Mouse (Mus musculus): Measurements from ENCODE around the gene Urad. TPM values are rescaled to one million over a fixed set of nuclear protein-coding genes. Genes with fewer than 3 reads are reported as not detected.

Gene Urad
- polyA plus RNA-seq, 1 experiment from 2014 or later: not detected

DNA sequence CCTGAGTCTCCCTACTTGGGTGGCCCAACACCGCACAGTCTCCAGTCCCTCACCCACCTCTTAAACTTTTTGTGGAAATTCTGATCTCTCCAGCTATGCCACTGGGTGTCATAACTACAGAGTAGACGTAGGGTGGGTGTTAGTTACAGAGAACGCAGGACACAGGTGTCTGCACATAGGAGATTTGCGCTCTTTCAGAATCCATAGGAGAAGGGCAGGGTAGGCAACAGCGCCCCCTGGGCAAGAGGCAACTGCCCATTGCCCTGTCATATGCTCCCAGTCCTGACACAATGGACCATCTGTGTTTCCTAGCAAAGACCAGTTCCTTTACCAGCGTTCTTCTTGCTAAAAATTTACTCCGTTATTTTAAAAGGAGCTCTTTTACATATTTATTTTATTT lies 4.2 kb downstream of the Urad start:
- H3K9ac ChIP-seq: no peak overlapping the region

DNA sequence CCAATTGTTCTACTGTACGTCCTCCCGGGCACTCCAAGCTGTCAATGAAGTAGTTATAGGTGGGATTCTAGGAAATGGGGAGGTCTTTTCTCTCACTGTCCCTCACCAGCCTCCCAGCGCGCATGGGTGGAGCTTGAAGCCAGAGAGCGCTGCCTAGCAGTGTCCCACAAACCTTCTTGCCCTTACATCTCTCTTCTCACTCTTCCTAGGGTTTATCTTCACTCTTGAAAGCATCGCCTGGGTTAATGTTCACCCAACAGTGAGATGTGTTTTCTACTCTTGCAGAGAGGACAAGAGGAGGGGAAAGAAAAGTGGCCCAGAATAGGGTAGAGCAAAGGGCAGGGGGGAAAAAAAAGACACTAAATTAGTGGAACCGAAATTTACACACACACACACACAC lies 4.9 kb downstream of the Urad start:
- Histone ChIP-seq H3K27me3 (replicated peaks) (peaks cover 89% of the 10 kb centered on the region), H3K36me3 (replicated peaks) (no peaks in the 10 kb centered on the region), H3K4me2 (no peak overlapping the region), H3K9ac (no peak overlapping the region), H3K4me3 (no peak overlapping the region), H3K27ac (no peak overlapping the region), H3K4me1 (peaks cover 8% of the 10 kb centered on the region; the same call in 1 of the 2 replicates), H3K9me3 (no peaks in the 10 kb centered on the region)
- no peak for ATAC-seq (replicated peaks)
- 6% methylated on average over 7 of the region's 7 CpGs for WGBS

More for the DNA sequence above, 4.2 kb downstream of the Urad start:
- ATAC-seq (replicated peaks): no peak
- H3K4me3 ChIP-seq: no peak overlapping the region
- no peaks in the 10 kb centered on the region for H3K36me3 ChIP-seq (replicated peaks)
- H3K4me2 ChIP-seq: no peak overlapping the region
- H3K9me3 ChIP-seq: no peaks in the 10 kb centered on the region
- no peak overlapping the region for H3K27ac ChIP-seq
- peaks cover 8% of the 10 kb centered on the region; the same call in 1 of the 2 replicates for H3K4me1 ChIP-seq
- WGBS: 23% methylated on average over 7 of the region's 7 CpGs
- H3K27me3 ChIP-seq (replicated peaks): peaks cover 89% of the 10 kb centered on the region

DNA sequence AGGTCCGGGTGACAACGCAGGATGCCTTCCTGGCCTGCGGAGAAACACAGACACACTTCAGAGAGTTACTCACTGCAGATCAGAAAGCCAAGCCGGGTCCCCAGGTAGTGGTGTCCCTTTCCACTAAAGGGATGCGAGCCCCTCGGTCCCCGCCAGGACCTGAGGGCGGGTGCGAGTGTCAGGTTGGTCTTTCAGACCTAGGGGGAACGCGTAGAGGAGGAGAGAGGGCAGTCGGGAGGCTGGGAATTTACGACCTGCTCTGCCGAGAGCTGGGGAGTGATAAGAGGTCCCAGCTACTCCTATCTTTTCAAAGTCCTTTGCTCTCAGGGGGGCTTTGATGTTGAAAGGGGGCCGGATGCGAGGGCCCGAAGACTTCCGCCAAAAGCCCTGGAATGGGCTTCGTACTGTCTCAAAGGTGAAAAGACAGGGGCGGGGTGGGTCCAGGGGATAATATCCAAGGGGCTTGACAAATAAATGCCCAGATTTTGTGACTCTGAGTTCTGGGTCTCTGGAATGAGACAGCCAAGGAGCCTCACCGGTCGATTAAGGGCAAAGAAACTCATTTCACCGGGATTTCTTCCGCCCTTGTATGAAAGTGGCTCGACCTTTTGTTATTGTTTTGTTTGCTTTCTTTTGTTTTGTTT lies 6.7 kb downstream of the Urad start:
- WGBS: 1% methylated on average over 25 of the region's 25 CpGs
- 0 out of 2 replicates have a peak overlapping the region, but pooled peaks have one; percentile 3 for H3K4me2 ChIP-seq

DNA sequence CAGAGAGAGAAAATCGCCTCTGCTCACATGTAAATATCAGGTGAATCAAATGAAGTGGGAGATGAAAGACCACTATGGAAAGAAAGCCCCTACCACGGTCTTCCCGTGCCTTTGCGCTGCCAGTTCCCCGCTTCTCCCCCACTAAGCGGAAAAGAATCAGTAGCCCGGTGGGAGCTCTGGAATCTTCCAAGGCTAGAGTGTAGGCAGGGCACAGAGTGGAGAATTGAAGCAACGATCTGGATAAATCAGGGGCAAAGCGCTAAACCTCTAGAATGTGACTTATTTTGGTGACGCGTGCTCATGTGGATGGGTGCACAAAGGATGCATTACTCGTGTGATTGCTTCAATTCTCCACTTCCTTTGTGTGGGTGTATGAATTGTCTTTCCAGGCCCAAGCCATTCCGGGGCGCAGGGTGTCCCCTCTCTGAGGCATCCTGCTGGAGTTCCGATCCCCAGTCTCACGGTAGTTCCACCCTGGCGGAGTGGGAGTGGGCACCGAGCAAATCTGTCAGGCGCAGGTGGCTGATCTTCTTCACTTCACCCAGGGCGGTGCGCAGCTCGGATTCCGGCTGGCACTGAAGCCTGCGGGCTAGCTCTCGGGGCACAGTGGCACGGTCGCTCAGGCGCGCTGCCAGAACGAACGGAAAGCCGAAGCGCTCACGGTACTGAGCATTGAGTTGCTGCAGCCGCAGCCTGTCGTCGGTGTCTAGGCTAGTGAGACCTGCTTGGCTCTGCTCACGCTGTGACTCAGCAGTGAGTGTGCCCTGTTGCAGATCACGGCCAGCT lies 7.4 kb downstream of the Urad start:
- Histone ChIP-seq H3K36me3 (replicated peaks) (no peaks in the 10 kb centered on the region), H3K4me3 (no peak overlapping the region), H3K9me3 (no peaks in the 10 kb centered on the region), H3K4me2 (peak overlapping the region; percentile 3; the same call in 1 of the 2 replicates), H3K4me1 (peaks cover 8% of the 10 kb centered on the region; the same call in 1 of the 2 replicates), H3K27ac (no peak overlapping the region), H3K9ac (no peak overlapping the region), H3K27me3 (replicated peaks) (peaks cover 94% of the 10 kb centered on the region)
- ATAC-seq (replicated peaks): peak; percentile 17; the same call in 1 of the 2 replicates
- 1% methylated on average over 39 of the region's 39 CpGs for WGBS

More for the DNA sequence above, 6.7 kb downstream of the Urad start:
- Histone ChIP-seq H3K4me1 (peaks cover 8% of the 10 kb centered on the region; the same call in 1 of the 2 replicates), H3K27me3 (replicated peaks) (peaks cover 93% of the 10 kb centered on the region), H3K4me3 (no peak overlapping the region), H3K36me3 (replicated peaks) (no peaks in the 10 kb centered on the region), H3K27ac (no peak overlapping the region), H3K9ac (no peak overlapping the region), H3K9me3 (no peaks in the 10 kb centered on the region)
- ATAC-seq (replicated peaks): no peak

DNA sequence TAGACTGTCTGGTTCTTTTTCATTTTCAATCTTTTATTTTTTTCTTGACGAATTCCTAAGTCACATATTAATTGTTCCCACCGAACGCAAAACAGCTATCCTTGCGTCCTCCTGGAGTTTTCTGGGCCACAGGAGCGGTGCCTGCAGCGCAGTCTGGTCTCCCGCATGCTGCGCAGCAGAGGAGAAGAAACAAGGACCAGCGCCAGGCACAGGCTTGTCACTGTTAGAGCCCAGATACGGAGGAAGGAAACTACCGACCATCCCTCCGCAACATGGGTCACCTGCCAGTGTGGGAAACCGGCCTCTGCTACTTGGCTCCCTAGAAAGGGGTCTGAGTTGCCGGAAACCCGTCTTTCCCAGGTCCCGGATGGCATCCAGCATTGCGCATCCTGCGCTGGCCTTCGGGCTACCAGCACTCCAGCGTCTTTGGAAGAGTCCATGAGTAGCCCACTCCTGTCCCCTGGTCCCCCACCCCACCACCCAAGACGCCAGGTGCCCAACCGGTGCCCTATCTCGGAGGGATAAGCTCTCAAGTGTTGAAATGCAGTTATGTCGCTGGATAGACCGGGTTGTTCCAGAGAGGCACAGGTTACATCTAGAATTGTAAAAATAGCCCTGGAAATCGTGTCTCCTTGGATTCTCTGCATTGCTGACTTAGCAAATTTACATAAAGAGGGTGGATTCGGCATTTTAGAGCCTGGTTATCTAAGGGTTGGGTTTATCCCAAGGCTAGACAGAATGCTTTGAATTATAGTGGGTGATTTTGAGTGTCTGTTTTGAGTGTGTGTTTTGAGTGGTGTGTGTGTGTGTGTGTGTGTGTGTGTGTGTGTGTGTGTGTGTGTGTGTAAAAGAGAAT lies 9.2 kb downstream of the Urad start:
- no peak overlapping the region for H3K4me3 ChIP-seq
- no peaks in the 10 kb centered on the region for H3K36me3 ChIP-seq (replicated peaks)
- H3K4me2 ChIP-seq: no peak overlapping the region
- WGBS: under 1% methylated on average over 27 of the region's 27 CpGs
- peaks cover 8% of the 10 kb centered on the region; the same call in 1 of the 2 replicates for H3K4me1 ChIP-seq
- H3K27ac ChIP-seq: no peak overlapping the region
- no peak overlapping the region for H3K9ac ChIP-seq
- peaks cover 100% of the 10 kb centered on the region for H3K27me3 ChIP-seq (replicated peaks)
- no peak for ATAC-seq (replicated peaks)
- no peaks in the 10 kb centered on the region for H3K9me3 ChIP-seq

DNA sequence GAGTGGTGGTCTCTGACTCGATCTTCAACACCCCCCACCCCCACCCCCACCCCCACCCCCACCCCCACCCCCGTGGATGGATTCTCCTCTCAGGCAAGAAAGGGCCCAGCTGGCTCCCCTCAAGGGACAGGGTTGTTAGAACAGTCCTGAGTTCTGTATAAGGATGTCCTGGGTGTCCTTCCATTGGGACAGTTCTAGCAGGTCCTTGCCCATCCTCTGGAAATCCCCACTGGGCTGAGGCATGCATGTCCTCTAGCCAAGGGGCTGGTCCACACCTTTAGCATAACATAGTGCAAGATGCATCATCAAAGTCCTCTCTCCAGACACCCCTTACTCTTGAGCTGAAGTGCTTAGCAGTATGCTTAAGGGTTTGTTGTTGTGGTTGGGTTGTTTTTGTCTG lies 12.5 kb downstream of the Urad start:
- H3K4me1 ChIP-seq: peaks cover 14% of the 10 kb centered on the region
- H3K9ac ChIP-seq: no peak overlapping the region
- H3K36me3 ChIP-seq (replicated peaks): no peaks in the 10 kb centered on the region
- ATAC-seq (replicated peaks): no peak
- no peak overlapping the region for H3K4me3 ChIP-seq
- H3K27me3 ChIP-seq (replicated peaks): peaks cover 100% of the 10 kb centered on the region
- no peak overlapping the region for H3K27ac ChIP-seq
- WGBS: 0% methylated on average over 2 of the region's 2 CpGs
- no peaks in the 10 kb centered on the region for H3K9me3 ChIP-seq
- H3K4me2 ChIP-seq: no peak overlapping the region

DNA sequence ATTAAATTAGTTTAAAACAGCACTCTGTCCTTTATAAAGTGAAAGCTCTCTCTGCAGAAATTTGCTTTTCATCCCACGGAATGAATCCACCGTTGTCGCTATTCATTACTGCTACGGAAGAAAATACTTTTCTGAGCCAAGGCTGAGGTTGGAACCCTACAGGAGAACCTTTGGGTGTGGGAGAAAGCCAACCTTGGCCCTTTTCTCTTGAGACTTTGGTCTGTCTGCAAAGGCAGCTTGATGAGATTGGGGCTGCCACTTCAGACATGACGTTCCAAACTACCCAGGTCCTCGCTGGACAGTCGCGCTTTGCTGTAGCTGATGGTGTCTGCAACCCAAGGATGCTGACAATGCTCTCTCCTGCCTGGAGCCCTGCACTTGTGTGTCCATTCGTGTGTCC lies 13.8 kb downstream of the Urad start:
- WGBS: 5% methylated on average over 9 of the region's 9 CpGs
- Histone ChIP-seq H3K4me3 (no peak overlapping the region), H3K9ac (no peak overlapping the region), H3K4me2 (no peak overlapping the region), H3K4me1 (peaks cover 23% of the 10 kb centered on the region), H3K9me3 (no peaks in the 10 kb centered on the region), H3K27me3 (replicated peaks) (peaks cover 100% of the 10 kb centered on the region), H3K36me3 (replicated peaks) (no peaks in the 10 kb centered on the region), H3K27ac (no peak overlapping the region)
- no peak for ATAC-seq (replicated peaks)

DNA sequence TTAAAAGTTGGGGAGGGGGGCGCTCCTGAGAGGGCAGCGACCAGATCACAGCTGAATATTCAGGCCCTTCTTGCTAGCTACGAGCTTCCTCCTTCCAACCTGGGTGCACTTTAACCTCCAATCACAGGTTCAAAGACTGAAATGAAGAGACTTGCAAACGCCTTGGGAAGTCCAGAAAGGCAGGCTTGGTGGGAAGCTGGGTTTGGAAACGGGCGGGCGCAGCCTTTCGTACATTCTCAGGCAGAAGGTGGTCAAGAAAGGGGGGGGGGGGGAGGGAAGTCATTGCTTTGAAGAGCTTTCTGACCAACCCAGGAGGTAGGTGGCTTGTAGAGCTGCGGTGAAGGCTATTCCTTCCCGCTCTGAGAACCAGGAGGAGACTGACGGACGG lies 14.8 kb downstream of the Urad start:
- Histone ChIP-seq H3K9ac (no peak overlapping the region), H3K27me3 (replicated peaks) (peaks cover 100% of the 10 kb centered on the region), H3K27ac (no peak overlapping the region), H3K4me1 (peaks cover 23% of the 10 kb centered on the region), H3K9me3 (no peaks in the 10 kb centered on the region), H3K36me3 (replicated peaks) (no peaks in the 10 kb centered on the region), H3K4me3 (no peak overlapping the region), H3K4me2 (no peak overlapping the region)
- WGBS: under 1% methylated on average over 12 of the region's 12 CpGs
- no peak for ATAC-seq (replicated peaks)

DNA sequence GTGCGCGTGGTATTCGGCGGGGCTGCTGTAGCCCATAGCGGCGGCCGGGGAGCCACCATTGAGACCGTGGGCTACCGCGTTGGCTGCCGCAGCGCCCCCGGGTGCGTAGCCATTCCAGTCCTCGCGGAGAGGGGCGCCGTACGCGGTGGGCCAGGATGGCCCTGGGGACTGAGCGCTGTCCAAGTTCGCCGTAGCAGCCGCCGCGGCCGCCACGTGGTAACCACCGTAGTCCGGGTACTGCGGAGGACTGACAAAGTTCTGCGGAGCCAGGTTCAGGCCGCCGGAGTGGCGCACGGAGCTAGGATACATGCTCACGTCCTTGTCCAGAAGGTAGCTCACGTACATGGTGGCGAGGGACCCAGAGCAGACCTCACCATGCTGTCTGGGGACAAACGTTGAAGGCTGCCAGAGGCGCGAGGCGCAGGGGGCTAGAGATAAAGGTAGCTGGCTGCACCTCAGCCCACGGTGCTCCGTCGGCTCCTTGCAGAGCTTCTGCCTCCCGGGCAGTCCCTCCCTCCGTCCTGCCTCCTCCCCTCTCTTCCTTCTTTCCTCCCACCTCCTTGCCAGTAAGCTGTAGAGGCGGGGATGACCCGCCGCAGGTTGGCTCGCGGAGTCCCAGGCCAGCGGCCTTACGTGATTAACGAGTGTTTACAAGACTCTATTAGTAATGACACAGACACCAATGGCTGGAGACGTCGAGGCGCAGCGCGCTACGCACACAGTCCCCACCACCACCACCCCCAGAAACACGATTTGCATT lies 15.4 kb downstream of the Urad start, which contains the start of gene Cdx2:
Gene Cdx2 (minus strand): TSS at position 633 of the 760 bp plus-strand sequence.
- WGBS: under 1% methylated on average over 63 of the region's 63 CpGs
- Histone ChIP-seq H3K4me1 (peaks cover 23% of the 10 kb centered on the region), H3K9ac (no peak within 1 kb of the TSS), H3K27ac (no peak within 1 kb of the TSS), H3K9me3 (no peaks in the 10 kb centered on the region), H3K4me3 (no peak within 1 kb of the TSS), H3K36me3 (replicated peaks) (no peaks in the 10 kb centered on the region), H3K27me3 (replicated peaks) (peaks cover 100% of the 10 kb centered on the region), H3K4me2 (0 out of 2 replicates have a peak within 1 kb of the TSS, but pooled peaks have one; percentile 3)
- no peak for ATAC-seq (replicated peaks)

DNA sequence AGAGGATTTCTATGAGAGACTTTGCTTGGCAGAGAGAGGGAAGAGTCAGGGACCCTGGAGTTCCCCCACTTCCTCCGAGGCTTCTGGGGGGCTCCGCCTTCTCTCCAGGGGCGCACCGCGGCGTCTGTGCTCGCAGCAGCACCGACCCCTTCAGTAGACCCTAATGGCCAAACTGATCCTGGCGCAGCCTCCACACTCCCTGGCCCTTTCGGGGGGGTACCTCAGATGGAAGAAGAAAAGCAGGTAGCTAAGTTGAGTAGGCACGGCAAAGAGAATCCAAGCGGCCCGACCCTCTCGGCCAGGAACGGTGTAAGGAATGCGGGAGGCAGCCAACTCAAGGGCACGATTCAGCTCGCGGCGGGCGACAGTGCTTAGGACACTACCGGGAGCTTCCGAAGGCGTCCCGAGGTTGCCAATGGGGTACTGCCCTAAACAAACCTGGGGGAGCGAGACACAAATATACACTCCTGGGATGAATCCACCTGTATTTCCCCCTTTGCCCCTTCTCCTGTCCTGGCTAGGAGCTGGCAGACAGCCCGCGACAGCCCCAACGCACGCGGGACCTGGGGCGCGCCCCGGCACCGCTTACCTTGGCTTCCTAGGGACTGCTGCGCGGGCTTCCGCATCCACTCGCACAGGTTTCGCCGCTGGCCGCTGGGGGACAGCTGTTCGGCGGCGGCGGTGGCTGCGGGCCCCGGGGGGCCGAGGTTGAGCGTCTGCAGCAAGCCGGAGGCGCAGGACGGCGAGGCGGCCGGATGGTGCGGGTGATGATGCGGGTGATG lies 16.2 kb downstream of the Urad start:
- Histone ChIP-seq H3K4me1 (peaks cover 23% of the 10 kb centered on the region), H3K4me2 (0 out of 2 replicates have a peak overlapping the region, but pooled peaks have one; percentile 3), H3K36me3 (replicated peaks) (no peaks in the 10 kb centered on the region), H3K4me3 (no peak overlapping the region), H3K27ac (no peak overlapping the region), H3K9ac (no peak overlapping the region), H3K27me3 (replicated peaks) (peaks cover 100% of the 10 kb centered on the region), H3K9me3 (no peaks in the 10 kb centered on the region)
- no peak for ATAC-seq (replicated peaks)
- WGBS: under 1% methylated on average over 58 of the region's 58 CpGs

DNA sequence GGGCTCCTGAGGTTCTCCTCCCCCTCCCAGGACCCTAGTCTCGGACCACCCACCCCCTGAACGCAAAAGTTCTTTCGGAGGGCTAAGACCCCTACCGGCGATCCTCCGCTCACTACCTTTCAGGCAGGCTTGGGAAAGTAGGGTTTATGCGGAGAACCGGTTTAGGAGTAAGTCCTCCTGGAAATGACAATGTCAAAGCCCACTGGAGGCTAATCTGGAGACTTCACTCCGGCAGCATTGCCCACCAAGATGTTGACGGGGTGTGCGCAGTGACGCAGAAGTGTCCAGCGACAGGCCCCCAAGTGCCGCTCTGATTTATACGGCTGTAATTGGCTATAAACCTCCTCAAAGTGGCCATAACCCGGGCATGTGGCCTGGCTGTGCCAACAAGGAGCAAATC lies 17.1 kb downstream of the Urad start:
- Histone ChIP-seq H3K9ac (no peak overlapping the region), H3K27ac (no peak overlapping the region), H3K4me2 (peak overlapping the region; percentile 4; the same call in 1 of the 2 replicates), H3K36me3 (replicated peaks) (no peaks in the 10 kb centered on the region), H3K9me3 (no peaks in the 10 kb centered on the region), H3K27me3 (replicated peaks) (peaks cover 98% of the 10 kb centered on the region), H3K4me1 (peaks cover 23% of the 10 kb centered on the region), H3K4me3 (no peak overlapping the region)
- no peak for ATAC-seq (replicated peaks)
- 1% methylated on average over 16 of the region's 16 CpGs for WGBS
